Mouse (Mus musculus) layer of hippocampus, adult 18-20 months (tissue): Measurements from ENCODE around the gene Ankk1. TPM values are rescaled to one million over a fixed set of nuclear protein-coding genes. Genes with fewer than 3 reads are reported as not detected.

ENCODE experiments used
- total RNA-seq, 2 experiments: library from RNA; stranded (reverse); gene quantifications; 2 replicates each; pipeline ENCODE4 v1.2.3; 2021

The Ankk1 gene
- total RNA-seq, 2 experiments from 2014 or later, result not detected

Other genes with a start within 250 kb of the Ankk1 start
- gene Gm4894, start 176.5 kb downstream of the Ankk1 start, total RNA-seq, result not detected
- 1 to 10 TPM; 2.6 to 4.0 TPM for gene Drd2, start 86.4 kb downstream of the Ankk1 start, total RNA-seq
- 1 to 10 TPM; 1.4 to 1.9 TPM for gene Ttc12, start 59.2 kb upstream of the Ankk1 start, total RNA-seq